Mouse (Mus musculus) small intestine, adult 2 months (tissue): ENCODE data around the gene Exd1.

Source experiments
- CTCF ChIP-seq: fragments of 200-500 bp; IDR thresholded peaks from 2 replicates; pipeline ENCODE4 v1.5.1; 2012; ENCODE audit warnings: low read depth, mild to moderate bottlenecking, control low read depth, inconsistent platforms, low read length, moderate library complexity, mixed read lengths; ENCODE audit not compliant: insufficient replicate concordance, insufficient read length; ENCODE audit errors: extremely low read depth
- POLR2A ChIP-seq: fragments of 200-500 bp; IDR thresholded peaks from 2 replicates; pipeline ENCODE4 v1.6.1; 2012; ENCODE audit warnings: low read depth, mild to moderate bottlenecking, control low read depth, inconsistent platforms, low read length, moderate library complexity

DNA sequence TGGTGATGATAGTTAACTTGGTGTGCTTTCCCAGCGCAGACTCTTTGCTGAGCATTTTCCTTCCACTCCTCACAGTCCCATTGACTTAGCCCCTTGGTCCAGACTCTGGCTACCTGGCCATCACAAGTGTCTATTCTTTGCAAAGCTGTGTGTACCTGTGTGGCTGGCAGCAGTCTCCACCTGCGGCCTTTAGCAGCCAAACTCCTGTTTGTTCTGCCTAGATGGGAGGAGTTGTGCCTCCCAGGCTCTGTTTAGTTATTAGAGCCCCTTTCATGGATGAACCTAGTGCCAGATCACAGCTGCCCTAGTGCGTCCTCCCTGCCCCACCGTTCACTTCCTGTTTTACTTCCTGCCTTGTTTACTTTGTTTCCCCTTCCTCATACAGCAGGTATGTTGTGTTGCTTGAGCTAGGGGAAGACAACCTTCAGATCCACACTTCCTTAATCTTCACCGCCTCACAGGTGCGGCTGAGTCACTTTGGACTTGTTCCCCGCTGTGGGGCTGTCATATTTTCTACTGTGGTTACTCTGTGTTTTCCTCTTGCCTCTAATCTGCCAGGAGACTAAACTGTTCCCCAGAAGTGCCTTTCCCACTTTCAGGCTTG lies 11.4 kb upstream of the Exd1 start:
- TF ChIP-seq CTCF (no peak), POLR2A (no peak)
